ENCODE assay signal across 9 mouse cellular contexts in genomic region chr13:5603905-5604596, GRCm38 (mm10).
DNase-seq lines count a peak whose midpoint lies in the region; ATAC-seq and TF ChIP-seq lines count a peak whose summit lies in the region.
"Had no signal": no experiment of that assay in that cellular context is flagged by ENCODE, and none has a peak within 500 bp of the region (broad histone marks: within the 10 kb centered on the region; RNA-seq: fewer than 3 reads in every experiment).

No protein-coding gene starts in this region.

- WGBS in hindbrain, embryonic 11.5 days = 69% methylated on average over 5 of the region's 5 CpGs
- WGBS in hindbrain, embryonic 10.5 days = 65% methylated on average over 5 of the region's 5 CpGs
- WGBS in embryonic facial prominence, embryonic 14.5 days = 28% methylated on average over 5 of the region's 5 CpGs
- WGBS in kidney, postnatal 0 days = 54% methylated on average over 5 of the region's 5 CpGs

- no peak overlapping the region for H3K27ac ChIP-seq in hindbrain, embryonic 11.5 days (ENCODE audit: low read depth, low read length)
- H3K27ac ChIP-seq in hindbrain, embryonic 10.5 days = no peak overlapping the region
- H3K27ac ChIP-seq in CH12.LX (ENCODE audit: insufficient read depth, low read depth) = no peak overlapping the region
- H3K27ac ChIP-seq in embryonic facial prominence, embryonic 14.5 days (replicated peaks; ENCODE audit: low read depth, low read length) = 0 out of 2 replicates have a peak overlapping the region, but pooled peaks have one; percentile 10
- H3K27ac ChIP-seq in kidney, postnatal 0 days = peak overlapping the region; percentile 78

- peak; percentile 1 for DNase-seq in hindbrain, embryonic 11.5 days (ENCODE audit: low spot score)
- no peak for DNase-seq in hindbrain, embryonic 10.5 days (ENCODE audit: low spot score)
- DNase-seq in CH12.LX (ENCODE audit: extremely low read depth) = peak; percentile 29
- DNase-seq in embryonic facial prominence, embryonic 14.5 days (ENCODE audit: low spot score) = peak; percentile 74
- DNase-seq in kidney, postnatal 0 days (ENCODE audit: low spot score) = peak; percentile 91
- DNase-seq in thymus, postnatal 14 days = no peak

- no peaks in the 10 kb centered on the region for H3K79me2 ChIP-seq in CH12.LX (replicated peaks; ENCODE audit: control insufficient read depth, extremely low read depth, insufficient read depth, poor library complexity, severe bottlenecking)

- no peaks in the 10 kb centered on the region for H3K36me3 ChIP-seq in hindbrain, embryonic 11.5 days (ENCODE audit: control insufficient read depth, insufficient read depth, low read length)
- H3K36me3 ChIP-seq in hindbrain, embryonic 10.5 days = no peaks in the 10 kb centered on the region
- H3K36me3 ChIP-seq in CH12.LX (replicated peaks in 1 of 2; ENCODE audit: control insufficient read depth in 1 of 2, insufficient read depth in 1 of 2, low read length in 1 of 2) = no peaks in the 10 kb centered on the region
- no peaks in the 10 kb centered on the region for H3K36me3 ChIP-seq in embryonic facial prominence, embryonic 14.5 days (ENCODE audit: control insufficient read depth, insufficient read depth, low read length)
- H3K36me3 ChIP-seq in kidney, postnatal 0 days (ENCODE audit: insufficient read depth, low read length) = no peaks in the 10 kb centered on the region
- H3K36me3 ChIP-seq: G1E had no signal

- no peaks in the 10 kb centered on the region for H3K4me1 ChIP-seq in hindbrain, embryonic 11.5 days (replicated peaks; ENCODE audit: control insufficient read depth, insufficient read depth, low read length)
- no peaks in the 10 kb centered on the region for H3K4me1 ChIP-seq in hindbrain, embryonic 10.5 days (replicated peaks)
- H3K4me1 ChIP-seq in CH12.LX (ENCODE audit: control insufficient read depth in 1 of 2, insufficient read depth in 2 of 2) = peaks cover 9 to 35% of the 10 kb centered on the region in 2 experiments; a peak in 3 of 4 replicates
- H3K4me1 ChIP-seq in embryonic facial prominence, embryonic 14.5 days (ENCODE audit: control insufficient read depth, insufficient read depth, low read length) = peaks cover 6% of the 10 kb centered on the region
- H3K4me1 ChIP-seq in kidney, postnatal 0 days (replicated peaks; ENCODE audit: insufficient read depth, low read length) = peaks cover 4% of the 10 kb centered on the region; the same call in 1 of the 2 replicates

- H3K9me3 ChIP-seq in hindbrain, embryonic 11.5 days (ENCODE audit: control insufficient read depth, low read length) = no peaks in the 10 kb centered on the region
- no peaks in the 10 kb centered on the region for H3K9me3 ChIP-seq in hindbrain, embryonic 10.5 days
- H3K9me3 ChIP-seq in CH12.LX (replicated peaks; ENCODE audit: low read length) = no peaks in the 10 kb centered on the region
- H3K9me3 ChIP-seq in embryonic facial prominence, embryonic 14.5 days (ENCODE audit: control insufficient read depth, low read length) = no peaks in the 10 kb centered on the region
- H3K9me3 ChIP-seq in kidney, postnatal 0 days (replicated peaks; ENCODE audit: low read length) = no peaks in the 10 kb centered on the region
- H3K9me3 ChIP-seq: G1E had no signal

- ATAC-seq in hindbrain, embryonic 11.5 days (ENCODE audit: low FRiP score) = no peak
- peak; percentile 71; the same call in 1 of the 2 replicates for ATAC-seq in embryonic facial prominence, embryonic 14.5 days (ENCODE audit: low read depth)
- peak; percentile 72 for ATAC-seq in kidney, postnatal 0 days (replicated peaks; ENCODE audit: low FRiP score, low read depth)
- ATAC-seq in monocyte, adult 5-6 weeks (replicated peaks; ENCODE audit: insufficient number of reproducible peaks, low FRiP score, low TSS enrichment, poor library complexity, severe bottlenecking) = no peak
- ATAC-seq in megakaryocyte-erythroid progenitor cell, adult 5-6 weeks (replicated peaks; ENCODE audit: low FRiP score, low TSS enrichment, poor library complexity, severe bottlenecking) = no peak

- H3K27me3 ChIP-seq in hindbrain, embryonic 11.5 days (ENCODE audit: control insufficient read depth, insufficient read depth, low read length) = no peaks in the 10 kb centered on the region
- no peaks in the 10 kb centered on the region for H3K27me3 ChIP-seq in hindbrain, embryonic 10.5 days (ENCODE audit: insufficient read depth, poor library complexity, severe bottlenecking)
- H3K27me3 ChIP-seq in CH12.LX (replicated peaks) = no peaks in the 10 kb centered on the region
- no peaks in the 10 kb centered on the region for H3K27me3 ChIP-seq in embryonic facial prominence, embryonic 14.5 days (replicated peaks; ENCODE audit: control insufficient read depth, insufficient read depth, low read length)
- H3K27me3 ChIP-seq in kidney, postnatal 0 days (ENCODE audit: insufficient read depth, low read length) = no peaks in the 10 kb centered on the region

- no peak overlapping the region for H3K4me2 ChIP-seq in hindbrain, embryonic 11.5 days (replicated peaks; ENCODE audit: low read depth, low read length)
- H3K4me2 ChIP-seq in CH12.LX (ENCODE audit: insufficient read depth, low read depth, poor library complexity, severe bottlenecking) = no peak overlapping the region
- no peak overlapping the region for H3K4me2 ChIP-seq in embryonic facial prominence, embryonic 14.5 days (ENCODE audit: low read depth, low read length)
- H3K4me2 ChIP-seq in kidney, postnatal 0 days (ENCODE audit: low read length) = no peak overlapping the region

- in situ Hi-C loops in CH12.LX (cut with MboI; ENCODE audit: low pct_ligation_motif_present, low pct_unique_long_range_greater_than_20kb, low sequenced_read_pairs) = no loop called here

- no peak for TF ChIP-seq EP300 in CH12.LX (IDR thresholded peaks at IDR 0.05; ENCODE audit: low read length)

- H3K4me3 ChIP-seq in hindbrain, embryonic 11.5 days (ENCODE audit: low read depth, low read length) = no peak overlapping the region
- H3K4me3 ChIP-seq in hindbrain, embryonic 10.5 days = no peak overlapping the region
- no peak overlapping the region for H3K4me3 ChIP-seq in CH12.LX (replicated peaks in 1 of 3; ENCODE audit: low read depth in 2 of 3, low read length in 2 of 3, poor library complexity in 1 of 3)
- H3K4me3 ChIP-seq in embryonic facial prominence, embryonic 14.5 days (ENCODE audit: low read depth, low read length) = no peak overlapping the region
- no peak overlapping the region for H3K4me3 ChIP-seq in kidney, postnatal 0 days (replicated peaks; ENCODE audit: low read depth, low read length)

- TF ChIP-seq CTCF in CH12.LX (conservative IDR thresholded peaks at IDR 0.05 in 1 of 2, IDR thresholded peaks at IDR 0.05 in 1 of 2; ENCODE audit: low read depth in 2 of 2, low read length in 2 of 2) = no peak
- TF ChIP-seq CTCF in kidney, postnatal 0 days (IDR thresholded peaks at IDR 0.05; ENCODE audit: low read depth) = no peak

- no peak overlapping the region for H3K9ac ChIP-seq in hindbrain, embryonic 11.5 days (ENCODE audit: low read depth, low read length)
- no peak overlapping the region for H3K9ac ChIP-seq in CH12.LX (ENCODE audit: insufficient read depth, low read depth)
- no peak overlapping the region for H3K9ac ChIP-seq in embryonic facial prominence, embryonic 14.5 days (ENCODE audit: low read depth, low read length)
- H3K9ac ChIP-seq in kidney, postnatal 0 days (ENCODE audit: low read depth, low read length) = no peak overlapping the region

- dilution Hi-C loops in CH12.LX (cut with MboI; ENCODE audit: extremely low pct_ligation_motif_present, extremely low pct_unique_long_range_greater_than_20kb, low sequenced_read_pairs) = no loop called here

- no peak for TF ChIP-seq POLR2A in CH12.LX (IDR thresholded peaks at IDR 0.05; ENCODE audit: low read depth, low read length)

- TF ChIP-seq RAD21 in CH12.LX (IDR thresholded peaks at IDR 0.05; ENCODE audit: low read depth, low read length) = no peak

TF ChIP-seq in CH12.LX, 34 proteins besides CTCF, POLR2A, EP300 and RAD21:
- TF ChIP-seq TBP (conservative IDR thresholded peaks at IDR 0.05; ENCODE audit: low read depth, low read length) = no peak
- peak; percentile 53 for TF ChIP-seq ETS1 (conservative IDR thresholded peaks at IDR 0.05; ENCODE audit: low read depth, low read length)
- TF ChIP-seq UBTF (IDR thresholded peaks at IDR 0.05; ENCODE audit: low read depth, low read length) = no peak
- TF ChIP-seq BHLHE40 (IDR thresholded peaks at IDR 0.05; ENCODE audit: low read depth, low read length) = 0 out of 2 replicates have a peak, but pooled peaks have one; percentile 29
- no peak for TF ChIP-seq NELFE (IDR thresholded peaks at IDR 0.05; ENCODE audit: low read depth, low read length)
- TF ChIP-seq HCFC1 (IDR thresholded peaks at IDR 0.05; ENCODE audit: low read depth, low read length) = no peak
- no peak; the same call in 1 of the 2 replicates for TF ChIP-seq MEF2A (IDR thresholded peaks at IDR 0.05; ENCODE audit: borderline replicate concordance, low read depth, low read length)

Comparison
In these comparisons a context has a peak if more than half of its experiments do, and no peak if none do; other contexts are left out.
1. DNase-seq: peak in hindbrain, embryonic 11.5 days (single experiment), CH12.LX (single experiment), embryonic facial prominence, embryonic 14.5 days (single experiment) and kidney, postnatal 0 days (single experiment); none in hindbrain, embryonic 10.5 days (single experiment) and thymus, postnatal 14 days (single experiment).
2. ATAC-seq: peak in embryonic facial prominence, embryonic 14.5 days (single experiment) and kidney, postnatal 0 days (single experiment); none in hindbrain, embryonic 11.5 days (single experiment), monocyte, adult 5-6 weeks (single experiment) and megakaryocyte-erythroid progenitor cell, adult 5-6 weeks (single experiment).
3. H3K27ac ChIP-seq: peak in embryonic facial prominence, embryonic 14.5 days (single experiment) and kidney, postnatal 0 days (single experiment); none in hindbrain, embryonic 11.5 days (single experiment), hindbrain, embryonic 10.5 days (single experiment) and CH12.LX (single experiment).